Mouse (Mus musculus) midbrain, embryonic 16.5 days (tissue): ENCODE data around the gene Zfp286. TPM values are rescaled to one million over a fixed set of nuclear protein-coding genes. Genes with fewer than 3 reads are reported as not detected.

Experiments
- polyA plus RNA-seq: library from polyadenylated mRNA; unstranded; fragments of >200 nt; fragmentation: Nextera tagmentation; extraction: Ambion mirVana; gene quantifications from 2 replicates; pipeline ENCODE4 v1.2.1, GENCODE M21; 2015

Gene Zfp286
- polyA plus RNA-seq, 1 experiment from 2014 or later: 34.1 TPM

Other genes starting within 250 kb of the Zfp286 start
- 4,809 and 4,815 TPM in 2 replicates for gene Ubb, start 238.3 kb downstream of the Zfp286 start, polyA plus RNA-seq
- gene Trpv2, start 215.0 kb downstream of the Zfp286 start, polyA plus RNA-seq: 43.5 and 43.7 TPM in 2 replicates
- gene Lrrc75a, start 140.9 kb downstream of the Zfp286 start, polyA plus RNA-seq: 10.0 and 10.2 TPM in 2 replicates
- 20.4 and 20.6 TPM in 2 replicates for gene Mmgt2, start 140.8 kb downstream of the Zfp286 start, polyA plus RNA-seq
- gene Zfp287, start 57.6 kb downstream of the Zfp286 start, polyA plus RNA-seq: 22.5 and 26.3 TPM in 2 replicates
- gene Gm10428, start 36.4 kb downstream of the Zfp286 start, polyA plus RNA-seq: not detected in 2 replicates
- 6.8 and 8.0 TPM in 2 replicates for gene Trim16, start 30.8 kb upstream of the Zfp286 start, polyA plus RNA-seq
- 0.31 and 0.50 TPM in 2 replicates for gene Fbxw10, start 57.6 kb upstream of the Zfp286 start, polyA plus RNA-seq
- 63.9 and 68.0 TPM in 2 replicates for gene Tvp23b, start 90.0 kb upstream of the Zfp286 start, polyA plus RNA-seq
- gene Cdrt4, start 161.7 kb upstream of the Zfp286 start, polyA plus RNA-seq: not detected in 2 replicates